Mouse (Mus musculus): ENCODE measurements around the gene Tmem131l.

DNA sequence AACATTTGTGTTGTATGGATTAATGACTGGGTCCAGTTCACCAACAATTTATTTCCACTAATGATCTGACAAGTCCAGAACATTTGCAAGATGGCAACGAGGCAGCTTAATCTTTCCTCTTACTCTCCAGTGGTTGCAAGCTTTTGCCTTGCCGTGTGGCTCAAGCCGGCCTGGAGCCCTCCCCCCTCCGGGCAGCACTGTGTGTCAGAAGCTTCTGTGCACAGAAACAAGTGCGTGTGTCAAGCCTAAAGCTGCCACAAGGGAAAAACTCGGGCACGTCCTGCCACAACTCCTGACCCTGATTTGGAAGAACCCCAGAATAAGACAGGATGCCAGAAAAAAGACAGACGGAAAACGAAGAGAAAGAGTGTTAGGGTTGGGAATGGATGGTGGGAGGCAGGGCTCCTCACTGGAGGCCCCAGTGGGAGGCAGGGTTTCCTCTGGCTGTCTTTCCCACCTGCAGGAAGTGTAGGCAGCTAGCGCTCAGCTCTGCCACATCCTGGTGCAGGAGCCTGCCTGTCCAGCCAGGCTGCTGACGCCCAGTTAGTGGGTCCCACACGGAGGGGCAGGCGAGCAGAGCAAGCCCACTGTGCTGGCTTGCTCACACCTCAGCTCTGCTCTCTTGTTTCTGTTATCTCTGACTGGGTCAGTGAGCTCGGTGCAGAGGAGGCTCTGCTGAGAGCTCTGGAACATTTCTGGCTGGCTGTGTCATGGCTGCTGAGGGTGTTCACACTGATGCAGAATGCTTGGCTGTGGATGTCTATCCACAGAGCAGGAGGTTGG, 135.6 kb downstream of the Tmem131l start:
- no peak for TF ChIP-seq CTCF (IDR thresholded peaks at IDR 0.05; ENCODE audit: extremely low read depth, insufficient read length, insufficient replicate concordance, low read depth, low read length)
- TF ChIP-seq POLR2A (IDR thresholded peaks at IDR 0.05; ENCODE audit: low read depth, low read length) = no peak
